Mouse (Mus musculus) intestine, embryonic 14.5 days (tissue): ENCODE results near the gene Gpbp1. TPM values are rescaled to one million over a fixed set of nuclear protein-coding genes. Genes with fewer than 3 reads are reported as not detected.
A peak's percentile ranks its signal among the peaks of the same experiment; 100 is the strongest.

Source experiments
- ATAC-seq: fragments of 200-750 bp; cut with Nextera tagmentation; replicated peaks from 2 replicates; pipeline ENCODE4 v1.8.0; 2017; ENCODE audit warnings: low read depth, moderate number of reproducible peaks, moderate TSS enrichment, moderate library complexity; ENCODE audit not compliant: low FRiP score, low TSS enrichment
- DNase-seq: peaks from one replicate; pipeline ENCODE4 v3.0.0-alpha.2; 2018; ENCODE audit warnings: low spot score
- H3K27ac ChIP-seq: fragments of 300-500 bp; sonication (generic); 2 replicates; pipeline ENCODE4 v1.5.1; 2014; ENCODE audit warnings: low read depth, mild to moderate bottlenecking, control low read depth
- H3K27me3 ChIP-seq: fragments of 300-500 bp; sonication (generic); replicated peaks from 2 replicates; pipeline ENCODE4 v1.6.1; 2014; ENCODE audit warnings: low read length, control low read depth; ENCODE audit not compliant: control insufficient read depth, insufficient read depth
- H3K36me3 ChIP-seq: fragments of 300-500 bp; sonication (generic); 2 replicates; pipeline ENCODE4 v1.6.1; 2014; ENCODE audit warnings: low read length, control low read depth; ENCODE audit not compliant: control insufficient read depth, insufficient read depth
- H3K4me1 ChIP-seq: fragments of 300-500 bp; sonication (generic); replicated peaks from 2 replicates; pipeline ENCODE4 v1.6.1; 2014; ENCODE audit warnings: low read length, control low read depth, mixed read lengths; ENCODE audit not compliant: control insufficient read depth, insufficient read depth
- H3K4me2 ChIP-seq: fragments of 300-500 bp; sonication (generic); 2 replicates; pipeline ENCODE4 v1.6.1; 2014; ENCODE audit warnings: low read length
- H3K4me3 ChIP-seq: fragments of 300-500 bp; sonication (generic); 2 replicates; pipeline ENCODE4 v1.5.1; 2014; ENCODE audit warnings: low read depth, low read length, control low read depth, mixed read lengths
- H3K9ac ChIP-seq: fragments of 300-500 bp; sonication (generic); 2 replicates; pipeline ENCODE4 v1.6.1; 2014; ENCODE audit warnings: mild to moderate bottlenecking, low read length
- H3K9me3 ChIP-seq: fragments of 300-500 bp; sonication (generic); 2 replicates; pipeline ENCODE4 v1.6.1; 2016; ENCODE audit warnings: low read length, control low read depth; ENCODE audit not compliant: control insufficient read depth
- WGBS: fragments of 180-500 bp; shearing (Covaris S2); extraction: QIAGEN DNeasy Blood & Tissue Kit; methylation state at CpG from one replicate; pipeline ENCODE4 v1.1.7; 2014; 5-methylcytosine and 5-hydroxymethylcytosine counted together
- polyA plus RNA-seq: library from polyadenylated mRNA; unstranded; fragments of >200 nt; fragmentation: Nextera tagmentation; extraction: Ambion mirVana; gene quantifications from 2 replicates; pipeline ENCODE4 v1.2.1, GENCODE M21; 2014

Gene Gpbp1
- polyA plus RNA-seq, 1 experiment from 2014 or later, result 80.3 TPM

DNA sequence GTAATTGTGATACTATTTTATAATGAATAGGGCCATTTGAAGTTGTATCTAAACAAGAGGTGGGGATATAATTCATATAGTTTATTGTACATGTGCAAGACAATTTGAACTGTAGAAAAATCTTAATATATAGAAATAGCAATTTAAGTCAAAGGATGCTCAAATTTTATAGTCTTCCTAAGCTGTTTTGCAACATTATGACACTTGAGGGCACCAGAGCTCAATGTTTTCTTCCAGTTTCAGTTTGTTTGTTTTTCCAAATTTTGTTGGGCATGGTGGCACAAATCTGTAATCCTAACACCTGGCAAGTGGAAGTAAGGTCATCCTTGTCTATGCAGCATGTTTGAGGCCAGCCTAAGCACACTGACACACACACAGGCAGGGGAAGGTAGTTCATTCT lies 68.6 kb downstream of the Gpbp1 start:
- H3K4me2 ChIP-seq, result no peak overlapping the region
- H3K36me3 ChIP-seq, result peaks cover 18% of the 10 kb centered on the region
- H3K4me1 ChIP-seq, result no peaks in the 10 kb centered on the region
- DNase-seq (no peak), ATAC-seq (no peak)
- H3K9ac ChIP-seq, result no peak overlapping the region
- no peaks in the 10 kb centered on the region for H3K9me3 ChIP-seq
- no peaks in the 10 kb centered on the region for H3K27me3 ChIP-seq
- H3K27ac ChIP-seq, result no peak overlapping the region
- no peak overlapping the region for H3K4me3 ChIP-seq

DNA sequence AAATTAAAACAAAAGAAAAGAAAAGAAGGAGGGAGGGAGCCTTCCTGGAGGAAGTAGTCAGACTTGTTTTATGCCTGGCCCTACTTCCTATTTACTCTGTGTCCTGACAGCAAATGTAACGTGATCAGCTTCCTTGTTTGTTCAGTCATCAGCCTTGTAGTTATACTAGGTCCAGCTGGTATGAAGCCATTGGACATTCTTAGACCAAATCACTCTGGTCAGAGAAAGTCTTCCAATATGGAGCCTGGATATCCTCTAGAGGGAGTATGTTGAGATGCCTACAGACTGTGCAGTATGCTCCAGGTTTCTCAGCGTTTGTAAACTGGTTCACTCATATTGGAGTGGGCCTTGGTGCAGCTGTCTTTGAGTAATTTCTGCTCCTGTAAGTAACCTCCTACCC lies 71.8 kb downstream of the Gpbp1 start:
- no peak for DNase-seq
- Histone ChIP-seq H3K4me2 (no peak overlapping the region), H3K27ac (no peak overlapping the region), H3K9me3 (no peaks in the 10 kb centered on the region), H3K36me3 (no peaks in the 10 kb centered on the region), H3K27me3 (no peaks in the 10 kb centered on the region), H3K9ac (no peak overlapping the region), H3K4me1 (no peaks in the 10 kb centered on the region), H3K4me3 (no peak overlapping the region)
- 52% methylated on average over 2 of the region's 2 CpGs for WGBS
- no peak for ATAC-seq

DNA sequence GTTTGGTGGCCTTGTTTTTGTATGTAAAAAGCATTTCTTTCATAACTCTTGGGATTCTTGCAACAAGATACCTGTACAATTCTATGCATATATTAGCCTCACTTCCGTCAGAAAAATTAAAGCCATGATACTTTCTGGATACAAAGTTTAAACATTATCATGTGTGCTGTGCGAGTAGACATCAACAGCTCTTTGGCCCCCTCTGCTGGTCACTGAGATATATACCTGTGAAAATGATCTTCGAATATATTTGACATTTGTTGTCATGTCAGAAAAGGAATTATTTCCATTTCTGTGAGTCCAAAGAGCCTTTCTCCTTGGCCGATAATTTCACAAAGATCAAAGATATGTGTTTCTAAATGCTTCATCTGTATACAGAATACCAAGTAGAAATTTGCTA lies 76.8 kb downstream of the Gpbp1 start:
- no peak for ATAC-seq
- no peaks in the 10 kb centered on the region for H3K9me3 ChIP-seq
- peak; percentile 80 for DNase-seq
- 33% methylated on average over 4 of the region's 4 CpGs for WGBS
- H3K4me2 ChIP-seq, result no peak overlapping the region
- no peak overlapping the region for H3K27ac ChIP-seq
- H3K27me3 ChIP-seq, result no peaks in the 10 kb centered on the region
- no peak overlapping the region for H3K9ac ChIP-seq
- no peaks in the 10 kb centered on the region for H3K4me1 ChIP-seq
- no peaks in the 10 kb centered on the region for H3K36me3 ChIP-seq
- no peak overlapping the region for H3K4me3 ChIP-seq

DNA sequence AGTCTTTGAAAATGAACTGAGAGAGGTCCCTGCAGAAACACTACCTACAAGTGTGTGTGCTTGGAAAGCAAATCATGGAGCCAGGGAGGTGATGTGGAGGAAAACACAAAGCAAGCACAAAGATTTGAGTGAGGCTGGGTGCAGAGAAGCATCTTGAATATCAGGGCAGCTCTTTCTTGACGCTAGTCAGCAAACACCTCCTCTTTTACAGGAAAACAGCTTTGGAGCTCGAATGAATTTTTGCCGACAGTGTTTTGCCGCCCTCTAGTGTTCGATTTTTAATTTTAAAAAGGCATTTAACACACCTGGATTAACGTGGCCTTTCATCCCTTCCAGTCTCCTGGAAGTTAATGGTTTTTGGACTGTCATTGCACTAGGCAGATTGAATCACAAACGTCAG lies 79.1 kb downstream of the Gpbp1 start:
- whole genome bisulfite sequencing, result under 1% methylated on average over 7 of the region's 7 CpGs

DNA sequence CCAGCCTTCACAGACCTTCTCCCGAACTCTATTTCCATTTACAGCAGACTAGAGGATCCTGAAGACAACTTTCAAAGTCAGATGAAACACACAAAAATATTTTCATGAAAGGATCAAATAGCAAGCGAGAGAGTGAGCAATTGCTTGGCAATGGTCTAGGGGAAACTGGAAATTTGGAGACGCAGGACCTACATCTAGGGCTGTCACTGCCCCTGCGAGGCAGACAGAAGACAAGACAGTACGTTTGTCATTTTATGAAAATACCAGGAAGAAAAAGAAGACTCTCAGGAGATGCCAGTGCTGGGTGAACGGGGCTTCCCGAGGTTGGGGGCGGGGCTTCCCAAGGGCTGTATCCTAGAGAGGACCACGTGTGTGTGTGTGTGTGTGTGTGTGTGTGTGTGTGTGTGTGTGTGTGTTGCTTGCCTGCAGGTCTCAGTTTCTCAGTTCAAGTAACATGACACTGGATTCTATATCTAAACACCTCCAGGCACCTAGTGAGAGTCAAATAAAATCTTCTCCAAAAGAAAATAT lies 83.0 kb downstream of the Gpbp1 start:
- H3K4me2 ChIP-seq, result no peak overlapping the region

More for the DNA sequence above, 79.1 kb downstream of the Gpbp1 start:
- H3K4me2 ChIP-seq, result no peak overlapping the region
- no peaks in the 10 kb centered on the region for H3K27me3 ChIP-seq
- no peaks in the 10 kb centered on the region for H3K4me1 ChIP-seq
- DNase-seq (peak; percentile 74), ATAC-seq (no peak)
- no peaks in the 10 kb centered on the region for H3K36me3 ChIP-seq
- H3K27ac ChIP-seq, result no peak overlapping the region
- no peak overlapping the region for H3K9ac ChIP-seq
- no peaks in the 10 kb centered on the region for H3K9me3 ChIP-seq
- no peak overlapping the region for H3K4me3 ChIP-seq

DNA sequence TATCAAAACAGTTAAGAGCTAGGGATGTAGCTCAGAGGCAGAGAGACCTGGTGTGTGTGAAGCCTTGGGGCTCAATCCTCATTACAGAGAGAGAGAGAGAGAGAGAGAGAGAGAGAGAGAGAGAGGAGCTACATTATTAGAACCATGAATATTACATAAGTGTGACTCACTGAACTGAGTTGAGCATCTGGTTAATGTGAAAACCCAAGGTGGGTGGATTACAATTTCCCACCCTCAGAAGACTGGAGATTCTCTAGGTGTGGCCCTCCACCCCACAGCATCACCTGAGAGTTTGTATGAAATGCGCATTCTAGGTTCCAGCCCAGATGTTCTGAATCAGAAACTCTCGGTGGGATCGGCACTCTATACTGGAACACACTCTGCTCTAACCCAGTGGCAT lies 84.0 kb downstream of the Gpbp1 start:
- Histone ChIP-seq H3K27me3 (no peaks in the 10 kb centered on the region), H3K36me3 (no peaks in the 10 kb centered on the region), H3K27ac (no peak overlapping the region), H3K9ac (no peak overlapping the region), H3K4me2 (no peak overlapping the region), H3K9me3 (no peaks in the 10 kb centered on the region), H3K4me1 (no peaks in the 10 kb centered on the region), H3K4me3 (no peak overlapping the region)
- DNase-seq (no peak), ATAC-seq (no peak)
- 77% methylated on average over 3 of the region's 3 CpGs for WGBS

More for the DNA sequence above, 83.0 kb downstream of the Gpbp1 start:
- no peaks in the 10 kb centered on the region for H3K4me1 ChIP-seq
- no peaks in the 10 kb centered on the region for H3K27me3 ChIP-seq
- no peaks in the 10 kb centered on the region for H3K9me3 ChIP-seq
- no peak for ATAC-seq
- no peaks in the 10 kb centered on the region for H3K36me3 ChIP-seq
- no peak overlapping the region for H3K4me3 ChIP-seq
- H3K9ac ChIP-seq, result no peak overlapping the region
- H3K27ac ChIP-seq, result no peak overlapping the region
- no peak for DNase-seq
- 40% methylated on average over 9 of the region's 9 CpGs for WGBS

DNA sequence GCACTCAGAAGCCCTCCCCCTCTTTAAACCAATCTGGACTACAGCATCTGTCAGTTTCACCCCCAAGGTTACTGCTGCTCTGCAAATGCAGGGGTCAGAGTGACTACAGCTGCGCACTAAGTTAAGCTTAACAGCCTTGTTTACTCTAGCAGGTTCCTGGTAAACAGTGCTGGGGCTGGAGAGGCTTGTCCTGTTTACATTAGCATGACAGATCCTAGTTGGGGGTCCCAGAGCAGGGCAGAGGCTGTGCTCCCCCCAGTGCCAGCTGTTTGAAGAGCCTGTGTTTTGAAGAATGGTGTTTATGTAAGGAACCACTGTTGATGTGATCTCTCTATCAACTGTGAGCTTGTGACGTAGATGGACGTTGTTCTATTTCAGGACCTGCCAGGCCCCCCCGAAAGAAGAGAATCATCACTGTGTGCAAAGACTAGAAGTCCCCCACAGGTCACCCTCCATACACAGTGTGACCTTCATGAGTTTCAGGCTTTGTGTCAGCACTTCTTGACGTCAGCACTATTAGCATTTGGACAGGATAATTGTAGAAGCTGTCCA lies 92.2 kb downstream of the Gpbp1 start:
- no peak overlapping the region for H3K4me3 ChIP-seq
- no peaks in the 10 kb centered on the region for H3K27me3 ChIP-seq
- H3K4me1 ChIP-seq, result peaks cover 18% of the 10 kb centered on the region
- H3K36me3 ChIP-seq, result no peaks in the 10 kb centered on the region
- DNase-seq, result peak; percentile 61
- ATAC-seq, result peak; percentile 87
- no peak overlapping the region for H3K9ac ChIP-seq
- H3K9me3 ChIP-seq, result no peaks in the 10 kb centered on the region
- H3K4me2 ChIP-seq, result peak overlapping the region; percentile 3; the same call in 1 of the 2 replicates
- H3K27ac ChIP-seq, result peak overlapping the region; percentile 60; the same call in 1 of the 2 replicates
- 9% methylated on average over 5 of the region's 5 CpGs for WGBS

DNA sequence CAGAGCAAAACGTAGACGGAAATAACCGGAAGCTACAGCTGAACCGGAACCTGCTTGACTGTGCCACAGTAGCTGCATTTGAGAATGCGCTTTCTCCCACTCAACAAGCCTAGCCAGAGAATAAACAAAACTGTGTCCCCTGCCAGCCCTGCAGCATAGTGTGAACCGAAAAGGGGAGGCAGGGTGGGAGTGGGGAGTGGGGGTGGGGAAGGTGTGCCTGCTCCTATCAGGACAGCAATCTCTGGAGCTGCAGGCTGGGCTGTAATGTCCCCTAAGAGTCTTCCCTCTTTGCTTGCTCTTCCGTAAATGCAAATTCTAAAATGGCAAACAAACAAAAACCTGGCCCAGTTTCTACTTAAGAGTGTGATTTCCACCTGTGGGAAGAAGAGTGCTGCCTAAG lies 92.8 kb downstream of the Gpbp1 start:
- ATAC-seq (no peak), DNase-seq (no peak)
- Histone ChIP-seq H3K4me2 (peak overlapping the region; percentile 3; the same call in 1 of the 2 replicates), H3K27ac (peak overlapping the region; percentile 60; the same call in 1 of the 2 replicates), H3K4me3 (no peak overlapping the region), H3K36me3 (no peaks in the 10 kb centered on the region), H3K4me1 (peaks cover 18% of the 10 kb centered on the region), H3K9me3 (no peaks in the 10 kb centered on the region), H3K9ac (no peak overlapping the region), H3K27me3 (no peaks in the 10 kb centered on the region)
- 14% methylated on average over 7 of the region's 7 CpGs for WGBS

DNA sequence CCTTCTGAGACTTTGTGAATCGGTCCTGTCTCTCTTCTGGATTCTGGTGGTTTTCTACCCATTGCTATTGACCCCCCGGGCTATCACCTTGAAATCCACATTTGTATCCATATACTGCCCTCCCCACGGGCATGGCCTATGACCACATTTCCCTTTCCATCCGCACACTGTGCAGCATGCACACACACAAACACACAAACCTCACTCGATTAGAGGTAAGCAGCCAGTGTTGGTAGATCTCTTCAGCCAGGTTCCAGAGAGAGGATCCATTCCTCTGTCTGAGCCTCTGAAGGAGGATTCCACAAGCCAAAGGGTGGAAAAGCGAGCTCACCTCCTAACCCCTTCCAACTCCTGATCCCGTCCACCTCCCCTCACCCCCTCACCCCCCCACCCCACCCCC lies 94.4 kb downstream of the Gpbp1 start:
- WGBS, result 88% methylated on average over 7 of the region's 7 CpGs
- no peaks in the 10 kb centered on the region for H3K9me3 ChIP-seq
- H3K4me2 ChIP-seq, result no peak overlapping the region
- peaks cover 18% of the 10 kb centered on the region for H3K4me1 ChIP-seq
- no peak for DNase-seq
- H3K36me3 ChIP-seq, result no peaks in the 10 kb centered on the region
- peak overlapping the region; percentile 12; the same call in 1 of the 2 replicates for H3K27ac ChIP-seq
- no peak for ATAC-seq
- H3K9ac ChIP-seq, result no peak overlapping the region
- H3K27me3 ChIP-seq, result no peaks in the 10 kb centered on the region
- no peak overlapping the region for H3K4me3 ChIP-seq
